In the genomic region with DNA sequence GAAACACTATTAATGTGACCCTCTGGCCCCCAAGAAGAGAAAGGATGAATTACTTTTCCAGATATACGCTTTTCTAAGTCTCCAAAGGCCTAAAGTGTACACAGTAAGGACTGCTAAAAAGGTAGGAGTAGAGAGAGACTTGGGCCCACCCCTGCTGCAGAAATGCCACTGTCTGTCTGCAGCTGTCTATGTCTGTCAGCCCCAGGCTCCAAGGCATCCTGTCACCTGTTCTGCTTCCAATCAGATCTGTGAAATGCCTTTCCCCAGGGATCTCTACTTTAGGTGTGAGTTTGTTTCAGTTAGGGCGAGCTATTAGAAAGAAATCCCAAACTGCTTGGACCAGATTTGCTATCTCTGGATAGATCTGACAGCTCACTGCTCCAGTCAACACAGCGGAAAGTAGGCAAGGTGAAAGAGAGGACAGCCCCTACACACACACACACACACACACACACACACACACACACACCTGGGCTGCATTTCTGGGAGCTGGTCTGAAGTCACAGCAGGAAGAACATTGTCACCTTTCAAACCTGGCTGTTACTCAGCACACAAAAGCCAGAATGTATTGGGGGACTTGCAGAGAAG, we compare ENCODE assay signal across 20 mouse cellular contexts.
DNase-seq lines count a peak whose midpoint lies in the region; ATAC-seq and TF ChIP-seq lines count a peak whose summit lies in the region.
"Had no signal": no experiment of that assay in that cellular context is flagged by ENCODE, and none has a peak within 500 bp of the region (broad histone marks: within the 10 kb centered on the region; RNA-seq: fewer than 3 reads in every experiment).

No protein-coding gene starts in this region.

- no peak overlapping the region for H3K4me2 ChIP-seq in limb, embryonic 12.5 days
- no peak overlapping the region for H3K4me2 ChIP-seq in embryonic facial prominence, embryonic 15.5 days (replicated peaks)
- H3K4me2 ChIP-seq in myocyte (ENCODE audit: low read depth), result no peak overlapping the region
- H3K4me2 ChIP-seq: embryonic facial prominence, embryonic 12.5 days; forebrain, embryonic 13.5 days; heart, embryonic 12.5 days; hindbrain, embryonic 14.5 days had no signal

- no peaks in the 10 kb centered on the region for H3K36me3 ChIP-seq in limb, embryonic 12.5 days
- no peaks in the 10 kb centered on the region for H3K36me3 ChIP-seq in limb, embryonic 10.5 days
- no peaks in the 10 kb centered on the region for H3K36me3 ChIP-seq in C2C12 (ENCODE audit: control insufficient read depth, insufficient read depth)
- H3K36me3 ChIP-seq in embryonic facial prominence, embryonic 15.5 days, result no peaks in the 10 kb centered on the region
- H3K36me3 ChIP-seq in myocyte (ENCODE audit: control insufficient read depth, insufficient read depth), result no peaks in the 10 kb centered on the region
- H3K36me3 ChIP-seq: embryonic facial prominence, embryonic 12.5 days; G1E; heart, embryonic 12.5 days; hindbrain, embryonic 10.5 days had no signal

- no peak overlapping the region for H3K4me3 ChIP-seq in limb, embryonic 12.5 days (replicated peaks)
- no peak overlapping the region for H3K4me3 ChIP-seq in limb, embryonic 10.5 days
- no peak overlapping the region for H3K4me3 ChIP-seq in C2C12 (ENCODE audit: insufficient read depth, poor library complexity, severe bottlenecking)
- no peak overlapping the region for H3K4me3 ChIP-seq in embryonic facial prominence, embryonic 15.5 days (replicated peaks)
- no peak overlapping the region for H3K4me3 ChIP-seq in myocyte
- H3K4me3 ChIP-seq: embryonic facial prominence, embryonic 12.5 days; forebrain, embryonic 13.5 days; heart, embryonic 12.5 days; hindbrain, embryonic 10.5 days had no signal

- peak; percentile 83; the same call in 1 of the 2 replicates for ATAC-seq in limb, embryonic 12.5 days (ENCODE audit: insufficient number of reproducible peaks, insufficient read depth, low FRiP score, low TSS enrichment, low read depth)
- 0 out of 2 replicates have a peak, but pooled peaks have one; percentile 39 for ATAC-seq in embryonic facial prominence, embryonic 15.5 days (ENCODE audit: insufficient number of reproducible peaks, low FRiP score, low TSS enrichment, low read depth)
- ATAC-seq: CD4-positive, CD25-positive, alpha-beta regulatory T cell, adult 4 months; forebrain, embryonic 13.5 days; forebrain, postnatal 0 days had no signal

- H3K9me3 ChIP-seq in limb, embryonic 12.5 days, result no peaks in the 10 kb centered on the region
- H3K9me3 ChIP-seq in limb, embryonic 10.5 days (replicated peaks), result no peaks in the 10 kb centered on the region
- no peaks in the 10 kb centered on the region for H3K9me3 ChIP-seq in embryonic facial prominence, embryonic 15.5 days (replicated peaks)
- H3K9me3 ChIP-seq: embryonic facial prominence, embryonic 12.5 days; hindbrain, embryonic 10.5 days had no signal

- TF ChIP-seq POLR2A in myocyte (IDR thresholded peaks at IDR 0.05; ENCODE audit: insufficient read length, low read depth), result no peak

- no peaks in the 10 kb centered on the region for H3K79me3 ChIP-seq in C2C12 (ENCODE audit: low read depth)

- DNase-seq in limb, embryonic 10.5 days (ENCODE audit: low spot score), result no peak
- no peak for DNase-seq in cerebellum, adult 18-20 months
- DNase-seq: adrenal gland, adult 8-10 months; adrenal gland, postnatal 36 days; cerebellum, adult 8-10 months; cerebellum, postnatal 14 days; embryo, embryonic 11 days; forebrain, postnatal 0 days; gastrocnemius, postnatal 36 days had no signal

- 49% methylated on average over 3 of the region's 3 CpGs for WGBS in limb, embryonic 12.5 days
- 74% methylated on average over 3 of the region's 3 CpGs for WGBS in limb, embryonic 10.5 days
- WGBS in embryonic facial prominence, embryonic 15.5 days, result 61% methylated on average over 3 of the region's 3 CpGs

- H3K4me1 ChIP-seq in limb, embryonic 12.5 days (replicated peaks), result peaks cover 22% of the 10 kb centered on the region
- peaks cover 25% of the 10 kb centered on the region for H3K4me1 ChIP-seq in limb, embryonic 10.5 days
- H3K4me1 ChIP-seq in embryonic facial prominence, embryonic 15.5 days, result no peaks in the 10 kb centered on the region; the same call in 1 of the 2 replicates

- H3K79me2 ChIP-seq in C2C12 (ENCODE audit: control insufficient read depth, insufficient read depth) (no peaks in the 10 kb centered on the region), myocyte (ENCODE audit: control insufficient read depth, insufficient read depth) (no peaks in the 10 kb centered on the region)

- TF ChIP-seq CTCF in C2C12 (IDR thresholded peaks at IDR 0.05; ENCODE audit: control insufficient read depth, insufficient read depth, insufficient read length), result no peak

- H3ac ChIP-seq in C2C12 (ENCODE audit: control insufficient read depth, insufficient read length, low read depth) (no peak overlapping the region), myocyte (ENCODE audit: control insufficient read depth, insufficient read length) (no peak overlapping the region)

- H3K27ac ChIP-seq in limb, embryonic 12.5 days, result no peak overlapping the region
- no peak overlapping the region for H3K27ac ChIP-seq in limb, embryonic 10.5 days
- H3K27ac ChIP-seq in embryonic facial prominence, embryonic 15.5 days (replicated peaks), result no peak overlapping the region
- H3K27ac ChIP-seq: embryonic facial prominence, embryonic 12.5 days; forebrain, embryonic 13.5 days; hindbrain, embryonic 10.5 days; hindbrain, embryonic 14.5 days had no signal

- H3K9ac ChIP-seq in limb, embryonic 12.5 days (replicated peaks), result no peak overlapping the region
- no peak overlapping the region for H3K9ac ChIP-seq in embryonic facial prominence, embryonic 15.5 days
- H3K9ac ChIP-seq: embryonic facial prominence, embryonic 12.5 days; forebrain, embryonic 13.5 days; forebrain, postnatal 0 days; heart, embryonic 12.5 days; hindbrain, embryonic 14.5 days had no signal

- peaks cover 3% of the 10 kb centered on the region; the same call in 1 of the 2 replicates for H3K27me3 ChIP-seq in limb, embryonic 12.5 days
- H3K27me3 ChIP-seq in limb, embryonic 10.5 days (ENCODE audit: low read depth, poor library complexity, severe bottlenecking), result no peaks in the 10 kb centered on the region
- no peaks in the 10 kb centered on the region for H3K27me3 ChIP-seq in C2C12 (ENCODE audit: control insufficient read depth, insufficient read depth, insufficient read length)
- no peaks in the 10 kb centered on the region for H3K27me3 ChIP-seq in embryonic facial prominence, embryonic 15.5 days
- H3K27me3 ChIP-seq in myocyte (ENCODE audit: control insufficient read depth, insufficient read depth, insufficient read length), result no peaks in the 10 kb centered on the region
- H3K27me3 ChIP-seq: embryonic facial prominence, embryonic 12.5 days; forebrain, embryonic 13.5 days; heart, embryonic 12.5 days had no signal

TF ChIP-seq in C2C12, 6 proteins besides CTCF, POLR2A, EP300 and RAD21:
- peak; percentile 96 for TF ChIP-seq MYOD1 (IDR thresholded peaks at IDR 0.05; ENCODE audit: control insufficient read depth, insufficient read length, low read depth)
- no peak for TF ChIP-seq CEBPB (IDR thresholded peaks at IDR 0.05; ENCODE audit: low read depth)
TF ChIP-seq in C2C12: peak in this region for 1.

TF ChIP-seq in myocyte, 11 proteins besides CTCF, POLR2A, EP300 and RAD21:
- no peak for TF ChIP-seq E2F4 (IDR thresholded peaks at IDR 0.05; ENCODE audit: insufficient read depth)
- TF ChIP-seq CEBPB (IDR thresholded peaks at IDR 0.05; ENCODE audit: insufficient read depth, poor library complexity, severe bottlenecking), result no peak
- TF ChIP-seq MYOD1 (IDR thresholded peaks at IDR 0.05; ENCODE audit: control insufficient read depth in 1 of 3, insufficient read length in 2 of 3, low read depth in 2 of 3), result peak in 2 of 3 experiments; percentile 98 to 99
- peak; percentile 35 for TF ChIP-seq TCF12 (IDR thresholded peaks at IDR 0.05; ENCODE audit: insufficient read depth, poor library complexity, severe bottlenecking)
- no peak for TF ChIP-seq MAX (IDR thresholded peaks at IDR 0.05; ENCODE audit: low read depth)
- peak in 1 of 3 experiments; percentile 72 for TF ChIP-seq MYOG (IDR thresholded peaks at IDR 0.05; ENCODE audit: control insufficient read depth in 1 of 3, insufficient read depth in 1 of 3, insufficient read length in 2 of 3, low read depth in 2 of 3)
- peak; percentile 62 for TF ChIP-seq TCF3 (IDR thresholded peaks at IDR 0.05; ENCODE audit: insufficient read length, low read depth)
- no peak for TF ChIP-seq POLR2AphosphoS2 (IDR thresholded peaks at IDR 0.05; ENCODE audit: insufficient read length, low read depth)
- TF ChIP-seq USF1 (IDR thresholded peaks at IDR 0.05; ENCODE audit: low read depth), result no peak
